Mouse (Mus musculus) T-cell, adult 2 months (primary cell): Measurements from ENCODE around the gene Cradd.

Source experiments
- DNase-seq: peaks from one replicate; pipeline ENCODE4 v3.0.0; 2022; ENCODE audit warnings: low spot score

Gene Cradd

DNA sequence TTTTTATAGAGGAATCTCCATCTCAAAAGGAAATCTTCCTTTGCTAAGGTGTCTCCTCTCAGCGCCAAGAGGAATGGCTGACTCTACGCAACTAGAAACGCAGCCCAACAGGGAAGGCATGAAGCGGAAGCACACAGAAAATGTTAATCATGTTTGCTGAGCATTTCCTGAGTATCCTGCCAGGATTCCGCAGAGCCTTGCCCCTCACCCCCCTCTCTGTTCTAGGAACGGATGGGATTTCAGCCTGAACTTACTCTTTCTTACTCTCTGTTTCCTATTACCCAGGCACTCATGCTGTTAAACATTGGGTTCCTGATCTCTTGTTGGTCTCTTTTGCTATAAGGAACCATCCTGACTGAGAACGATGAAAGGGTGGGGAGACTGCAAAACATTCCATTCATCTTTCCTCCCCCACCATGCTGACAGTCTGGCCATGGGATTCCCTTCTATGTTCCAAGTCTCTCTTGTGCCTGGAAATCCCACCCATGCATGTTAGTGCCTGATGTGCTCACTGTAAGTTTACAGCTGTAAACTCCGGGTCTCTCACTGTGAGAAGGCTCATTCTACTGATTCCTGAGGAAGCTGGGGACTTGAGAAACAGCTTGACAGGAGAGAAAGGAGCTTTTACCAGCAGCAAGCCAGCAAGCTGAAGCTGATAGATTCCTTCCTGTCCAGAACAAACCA is 161.1 kb downstream of the Cradd start:
- no peak for DNase-seq

DNA sequence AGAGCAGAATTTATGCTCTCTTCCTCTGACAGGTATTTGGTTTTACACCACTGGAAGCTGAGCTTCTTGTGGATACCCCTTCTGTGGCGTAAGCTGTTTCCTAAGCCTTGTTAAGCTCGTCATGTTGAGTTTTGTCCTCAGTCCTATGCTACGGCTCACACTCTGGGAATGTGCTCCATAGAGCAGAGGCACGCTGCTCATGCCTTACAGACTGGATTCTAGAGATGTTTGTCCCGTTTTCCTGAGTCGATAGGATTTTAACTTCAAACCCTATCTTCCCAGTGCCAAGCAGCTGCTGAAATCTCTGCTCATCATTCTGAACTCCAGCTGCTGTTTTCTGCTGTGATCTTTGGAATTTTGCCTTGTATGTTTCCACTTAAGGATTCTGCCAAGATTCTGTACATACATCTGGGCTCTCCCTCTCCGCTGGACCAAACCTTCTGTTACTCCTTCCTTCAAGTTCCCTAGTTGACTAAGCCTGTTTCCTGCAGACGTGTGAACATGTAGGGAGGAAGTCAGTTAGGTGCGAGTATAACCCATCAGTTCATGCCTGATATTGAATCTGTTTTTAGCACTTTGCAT is 164.2 kb downstream of the Cradd start:
- DNase-seq: no peak

GRCm38 (mm10) chr10:95156410-95156809 is 167.5 kb downstream of the Cradd start:
- DNase-seq: no peak

- no peak for DNase-seq
Measured at GRCm38 (mm10) chr10:95154675-95155074, 169.3 kb downstream of the Cradd start.

DNA sequence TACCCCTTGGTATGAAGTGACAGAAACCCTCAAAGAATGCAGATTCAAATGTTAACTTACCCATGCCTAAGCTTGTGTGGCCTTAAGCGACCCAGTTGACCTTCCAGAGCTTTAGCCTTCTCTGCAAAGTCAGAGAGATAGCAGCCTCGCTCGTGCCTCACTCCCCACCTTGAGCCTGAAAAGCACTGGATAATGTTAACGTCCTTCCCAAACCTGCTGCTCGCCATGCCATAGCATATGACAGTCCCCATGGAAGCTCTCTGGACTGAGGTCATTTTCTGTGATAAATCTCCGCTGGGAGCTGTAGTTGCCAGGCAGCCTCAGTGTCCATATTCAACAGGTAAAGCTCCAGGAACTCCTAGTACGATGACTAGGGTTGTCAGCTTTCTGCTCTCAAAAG is 170.7 kb downstream of the Cradd start:
- no peak for DNase-seq

GRCm38 (mm10) chr10:95152503-95152989 is 171.4 kb downstream of the Cradd start:
- DNase-seq: no peak

DNA sequence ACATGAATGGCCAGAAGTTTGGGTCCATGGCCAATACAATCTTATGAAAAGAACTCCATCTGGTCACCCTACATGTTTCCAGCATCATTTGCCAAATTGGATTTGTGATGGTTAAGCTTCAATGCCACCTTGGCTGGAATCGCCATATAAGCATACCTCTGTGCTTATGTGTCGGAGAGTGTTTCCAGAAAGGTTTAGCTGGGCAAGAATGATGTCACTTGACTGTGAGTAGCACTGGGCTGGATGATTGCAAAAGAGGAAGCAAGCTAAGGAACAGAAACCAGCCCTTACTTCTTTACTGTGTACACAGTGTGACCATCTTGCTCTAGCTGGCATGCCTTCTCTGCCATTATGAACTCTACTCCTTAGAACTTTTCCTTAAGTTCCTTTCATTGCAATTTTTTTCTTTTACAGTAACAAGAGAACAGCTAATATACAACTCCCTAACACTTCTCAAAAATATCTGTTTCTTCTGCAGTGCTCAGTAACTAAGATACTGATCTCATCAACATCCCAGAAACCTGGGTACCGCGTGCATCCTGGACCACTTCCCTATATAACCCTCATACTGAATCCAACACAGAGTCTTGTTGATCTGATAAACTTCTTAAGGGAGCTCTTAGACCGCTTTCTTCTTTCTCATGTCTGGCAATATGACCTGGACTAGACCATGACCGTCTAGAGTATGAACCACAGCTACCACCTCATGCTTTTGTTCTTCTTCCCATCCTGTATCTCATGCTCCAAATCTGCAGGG is 172.7 kb downstream of the Cradd start:
- no peak for DNase-seq

GRCm38 (mm10) chr10:95149666-95150065 is 174.3 kb downstream of the Cradd start:
- no peak for DNase-seq

- no peak for DNase-seq
Measured at GRCm38 (mm10) chr10:95148641-95149040, 175.3 kb downstream of the Cradd start.

DNA sequence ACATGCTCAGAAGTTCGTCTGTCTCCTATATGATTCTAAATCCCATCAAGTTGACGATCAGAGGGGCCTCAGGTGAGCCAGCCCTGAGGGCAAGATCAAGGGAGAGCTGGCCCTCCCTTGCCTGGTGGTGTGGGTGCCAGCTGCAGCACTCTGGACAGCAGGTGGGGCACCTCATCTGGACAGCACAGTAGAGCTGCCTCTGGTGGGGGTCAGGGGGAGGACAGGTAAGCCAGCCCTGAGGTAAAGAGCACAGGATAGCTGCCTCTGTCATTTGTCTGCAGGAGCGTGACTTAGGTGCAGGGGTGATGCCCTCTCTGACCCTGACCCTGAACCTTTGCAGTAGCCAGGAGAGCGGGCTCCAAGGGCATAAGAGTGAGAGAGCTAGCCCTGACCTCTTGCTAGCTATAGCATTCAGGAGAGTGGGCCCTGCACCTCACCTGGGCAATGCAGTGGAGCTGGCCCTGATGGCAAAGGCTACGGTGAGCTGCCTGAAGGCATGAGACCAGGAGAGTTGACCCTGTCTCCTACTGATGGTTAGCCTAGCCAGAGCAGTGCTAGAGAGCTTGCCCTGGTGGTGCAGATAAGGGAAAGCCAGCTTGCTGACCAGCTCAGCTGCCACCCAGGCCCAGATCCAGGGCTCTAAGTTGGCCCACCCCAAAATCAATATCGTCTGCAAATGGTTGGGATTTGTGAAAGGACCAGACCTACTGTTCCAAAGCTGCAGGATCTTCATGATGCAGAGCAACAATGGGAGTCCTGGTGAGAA is 176.6 kb downstream of the Cradd start:
- no peak for DNase-seq

GRCm38 (mm10) chr10:95146491-95146890 is 177.4 kb downstream of the Cradd start:
- DNase-seq: no peak

DNA sequence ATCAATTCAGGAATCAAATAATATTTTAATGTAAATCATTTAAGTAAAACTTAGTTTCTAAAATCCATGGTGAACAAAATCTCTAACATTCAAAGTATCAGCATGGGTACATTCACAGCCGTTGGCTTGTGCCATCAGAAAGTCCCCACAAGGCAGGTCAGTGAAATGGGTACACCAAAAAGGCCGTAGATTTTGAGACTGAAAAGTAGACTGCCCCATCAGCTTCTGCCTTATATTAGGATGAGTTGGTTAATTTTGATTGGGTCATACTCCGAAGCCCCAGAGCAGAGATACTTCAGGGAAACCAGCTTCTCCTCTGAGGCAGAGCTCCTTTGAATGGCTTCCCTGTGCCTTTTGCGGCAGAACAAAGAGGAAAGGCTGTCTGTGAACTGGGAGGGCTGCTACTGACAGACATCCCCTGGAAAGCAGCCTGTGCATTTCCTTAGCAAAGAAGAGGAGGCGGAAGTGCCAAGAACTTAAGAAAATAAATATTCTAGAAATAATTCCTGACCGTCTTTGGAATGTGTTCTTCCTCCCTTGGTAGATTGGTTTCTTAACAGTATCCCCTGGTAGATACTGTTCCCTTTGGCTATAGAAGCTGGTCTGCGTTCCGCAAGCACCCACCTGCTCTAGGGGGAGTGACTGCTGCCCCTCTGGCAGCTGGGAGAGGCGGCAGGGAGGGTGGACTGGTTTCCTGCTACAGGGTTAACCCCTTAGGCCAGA is 178.6 kb downstream of the Cradd start:
- DNase-seq: no peak

DNA sequence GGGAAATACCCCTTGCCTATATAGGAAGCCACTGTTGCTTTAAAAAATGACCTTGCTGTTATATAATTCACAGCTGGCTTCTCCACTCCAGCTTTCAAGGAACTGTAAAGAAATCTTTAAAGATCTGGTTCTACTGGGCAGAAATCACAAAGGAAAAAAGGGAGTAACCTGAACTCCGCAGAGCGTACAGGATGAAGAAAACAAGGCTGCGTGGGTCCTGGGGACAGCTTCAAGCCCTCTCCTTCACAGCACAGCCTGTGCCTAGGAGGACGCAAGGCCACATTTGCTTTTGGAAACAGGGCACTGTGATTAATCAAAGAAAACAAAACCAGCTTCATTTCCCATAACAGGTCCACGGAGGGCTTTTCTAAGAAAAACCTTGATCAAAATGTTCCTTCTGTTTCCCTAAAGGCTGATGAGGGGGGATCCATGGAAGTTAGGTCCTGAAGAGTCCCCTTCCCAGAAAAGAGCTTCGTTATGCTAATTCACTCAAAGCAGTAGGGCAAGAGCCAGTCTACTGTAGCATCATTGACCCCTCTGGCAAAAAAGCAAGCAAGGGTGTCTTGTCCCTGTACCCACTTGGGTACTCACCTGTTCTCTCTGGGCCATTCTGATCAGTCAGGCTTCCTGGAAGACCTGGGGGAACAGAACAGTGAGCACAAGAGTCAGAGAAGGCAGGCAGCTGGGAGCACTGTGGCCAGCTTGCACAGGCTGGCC is 179.4 kb downstream of the Cradd start:
- DNase-seq: no peak

DNA sequence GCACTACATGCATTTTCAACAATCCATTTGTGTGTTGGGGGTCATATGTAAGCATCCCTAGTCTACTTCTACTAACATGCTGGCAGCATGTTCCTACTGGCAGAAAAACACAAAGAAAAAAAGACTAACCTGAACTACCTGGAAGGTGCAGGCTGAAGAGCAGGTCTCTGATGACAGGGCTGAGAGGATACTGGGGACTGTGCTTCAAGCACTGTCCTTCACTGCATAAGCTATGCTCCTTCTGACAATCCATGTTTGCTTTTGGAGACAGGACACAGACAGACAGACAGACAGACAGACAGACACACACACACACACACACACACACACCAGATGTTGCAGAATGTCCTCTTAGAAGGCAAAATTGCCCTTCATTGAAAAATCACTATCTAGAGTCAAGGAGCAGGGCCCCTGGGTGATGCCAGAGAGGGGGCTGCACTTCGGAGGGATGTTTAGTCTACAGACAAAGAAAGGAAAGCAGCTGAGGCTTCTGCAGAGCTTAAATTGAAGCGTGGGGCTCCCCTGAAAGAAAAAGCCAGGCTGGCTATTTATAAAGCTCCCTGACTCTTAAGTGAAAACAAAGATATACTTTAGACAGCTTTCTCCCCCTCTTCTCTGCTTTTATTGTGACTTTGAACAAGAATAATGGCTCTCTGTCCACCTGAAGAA is 180.4 kb downstream of the Cradd start:
- DNase-seq: no peak

DNA sequence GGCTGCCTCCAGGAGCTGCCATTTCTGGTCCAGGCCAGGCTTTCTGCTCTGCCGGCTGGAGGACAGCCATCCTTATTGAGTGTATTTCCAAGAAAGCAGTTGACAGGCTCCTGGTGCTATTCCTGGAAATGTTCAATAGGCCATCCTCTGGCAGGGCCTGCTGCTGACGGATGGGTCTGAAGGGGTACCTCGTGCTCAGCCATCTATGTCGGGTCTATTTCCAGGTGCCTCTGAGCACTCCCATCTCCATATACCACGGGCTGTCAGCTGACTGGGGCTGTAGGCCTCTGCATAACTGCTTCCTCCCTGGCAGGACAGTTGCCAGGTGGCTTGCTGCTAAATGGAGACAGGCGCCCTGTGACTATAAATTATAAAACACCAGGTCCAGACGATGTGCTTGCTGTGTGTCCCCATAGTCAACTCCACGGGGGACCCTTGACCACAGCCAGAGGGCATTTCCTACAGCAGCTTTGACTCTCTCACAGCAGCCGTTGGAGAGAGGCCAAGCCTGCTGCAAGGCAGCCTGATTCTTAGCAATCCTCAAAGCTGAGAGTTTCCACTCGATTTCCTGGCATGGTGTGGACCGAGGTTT is 181.0 kb downstream of the Cradd start:
- no peak for DNase-seq

DNA sequence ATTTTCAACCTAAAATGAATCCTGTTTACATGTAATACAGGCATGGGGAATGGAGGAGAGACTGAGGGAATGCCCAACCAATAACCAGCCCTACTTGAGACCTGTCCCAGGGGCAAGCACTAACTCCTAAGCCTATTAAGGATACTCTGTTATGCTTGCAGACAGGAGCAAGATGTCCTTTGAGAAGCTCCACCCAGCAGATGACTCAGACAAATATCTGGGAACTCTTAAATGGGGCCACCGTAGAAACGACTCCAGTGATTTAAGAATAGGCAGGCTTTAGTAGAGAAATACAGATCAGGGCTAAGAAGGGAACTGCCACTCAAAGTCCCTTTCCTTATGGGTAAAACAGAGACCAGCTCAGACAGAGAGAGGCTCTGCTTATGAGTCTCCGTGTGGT is 182.9 kb downstream of the Cradd start:
- DNase-seq: no peak

- no peak for DNase-seq
Measured at GRCm38 (mm10) chr10:95140191-95140590, 183.7 kb downstream of the Cradd start.

- no peak for DNase-seq
Measured at GRCm38 (mm10) chr10:95139645-95140044, 184.3 kb downstream of the Cradd start.

- DNase-seq: no peak
Measured at GRCm38 (mm10) chr10:95133057-95133456, 190.9 kb downstream of the Cradd start.
